In genomic region chr10:121534995-121535394, GRCm38 (mm10) we compare ENCODE assay signal across 29 mouse cellular contexts. TPM values are rescaled to one million over a fixed set of nuclear protein-coding genes. Genes with fewer than 3 reads are reported as not detected.
DNase-seq lines count a peak whose midpoint lies in the region; ATAC-seq and TF ChIP-seq lines count a peak whose summit lies in the region.
"Had no signal": no experiment of that assay in that cellular context is flagged by ENCODE, and none has a peak within 500 bp of the region (broad histone marks: within the 10 kb centered on the region; RNA-seq: fewer than 3 reads in every experiment).

No protein-coding gene starts in this region.

- peak; percentile 55; the same call in 1 of the 2 replicates for ATAC-seq in heart, embryonic 11.5 days (replicated peaks; ENCODE audit: insufficient number of reproducible peaks, low FRiP score, low TSS enrichment)
- ATAC-seq in lung, embryonic 14.5 days (ENCODE audit: insufficient read depth): peak; percentile 39; the same call in 1 of the 2 replicates
- peak; percentile 52 for ATAC-seq in G1E (ENCODE audit: extremely low read depth, insufficient number of reproducible peaks, low FRiP score, poor library complexity, severe bottlenecking)
- 0 out of 2 replicates have a peak, but pooled peaks have one; percentile 6 for ATAC-seq in granulocyte monocyte progenitor cell, adult 5-6 weeks (replicated peaks; ENCODE audit: poor library complexity, severe bottlenecking)
- ATAC-seq: forebrain, embryonic 14.5 days; inflammation-experienced regulatory T-cells, adult 6 months had no signal

- no peaks in the 10 kb centered on the region for H3K36me3 ChIP-seq in heart, embryonic 11.5 days (ENCODE audit: control insufficient read depth, insufficient read depth, low read length)
- H3K36me3 ChIP-seq in lung, embryonic 14.5 days (ENCODE audit: insufficient read depth): no peaks in the 10 kb centered on the region
- no peaks in the 10 kb centered on the region for H3K36me3 ChIP-seq in G1E (replicated peaks)
- H3K36me3 ChIP-seq: embryonic facial prominence, embryonic 15.5 days; hindbrain, embryonic 10.5 days; hindbrain, embryonic 15.5 days; neural tube, embryonic 15.5 days; stomach, embryonic 15.5 days had no signal

- DNase-seq in heart, postnatal 14 days: no peak
- no peak for DNase-seq in lung, embryonic 14.5 days
- no peak for DNase-seq in lung, postnatal 36 days
- peak; percentile 22 for DNase-seq in G1E (ENCODE audit: low spot score)
- DNase-seq in cerebellum, adult 18-20 months: no peak
- no peak for DNase-seq in gastrocnemius, postnatal 10 days
- DNase-seq: adrenal gland, postnatal 25 days; cerebellum, adult 11-12 months; cerebellum, postnatal 10 days; gastrocnemius, adult 2 months; kidney, adult 11 months; kidney, postnatal 14 days; layer of hippocampus, adult 9-11 months; lung, adult 18-20 months; lung, postnatal 14 days; midbrain, embryonic 14.5 days; retina, postnatal 1 day; right cerebral cortex, postnatal 14 days; thymus, postnatal 14 days had no signal

- H3K4me3 ChIP-seq in heart, embryonic 11.5 days (ENCODE audit: low read depth, low read length): no peak overlapping the region
- no peak overlapping the region for H3K4me3 ChIP-seq in lung, embryonic 14.5 days (ENCODE audit: low read depth, low read length)
- H3K4me3 ChIP-seq in G1E (ENCODE audit: low read depth, low read length): no peak overlapping the region; the same call in 1 of the 2 replicates
- H3K4me3 ChIP-seq: embryonic facial prominence, embryonic 15.5 days; gastrocnemius, adult 2 months; hindbrain, embryonic 10.5 days; hindbrain, embryonic 15.5 days; left cerebral cortex, adult 2 months; neural tube, embryonic 15.5 days; stomach, embryonic 15.5 days had no signal

- 0 out of 2 replicates have a peak, but pooled peaks cover 2% of the 10 kb centered on the region for H3K27me3 ChIP-seq in heart, embryonic 11.5 days (ENCODE audit: control insufficient read depth, insufficient read depth, low read length)
- H3K27me3 ChIP-seq in lung, embryonic 14.5 days (ENCODE audit: insufficient read depth, low read length): no peaks in the 10 kb centered on the region
- peaks cover 8% of the 10 kb centered on the region; the same call in 1 of the 2 replicates for H3K27me3 ChIP-seq in G1E (ENCODE audit: insufficient read depth, low read length)
- H3K27me3 ChIP-seq: embryonic facial prominence, embryonic 15.5 days; hindbrain, embryonic 15.5 days; neural tube, embryonic 15.5 days; stomach, embryonic 15.5 days had no signal

- no peak for TF ChIP-seq CTCF in lung, embryonic 14.5 days (IDR thresholded peaks at IDR 0.05; ENCODE audit: low read depth)
- no peak for TF ChIP-seq CTCF in G1E (IDR thresholded peaks at IDR 0.05; ENCODE audit: low read depth, low read length)

- peaks cover 5% of the 10 kb centered on the region; the same call in 1 of the 2 replicates for H3K4me1 ChIP-seq in heart, embryonic 11.5 days (ENCODE audit: control insufficient read depth, insufficient read depth, low read length)
- H3K4me1 ChIP-seq in lung, embryonic 14.5 days (ENCODE audit: insufficient read depth): no peaks in the 10 kb centered on the region
- peaks cover 56% of the 10 kb centered on the region for H3K4me1 ChIP-seq in G1E (ENCODE audit: insufficient read depth, low read depth, low read length)
- H3K4me1 ChIP-seq: stomach, embryonic 15.5 days had no signal

- intact Hi-C loops in heart, postnatal 14 days (cut with DNase I): no loop called here

- WGBS in heart, embryonic 11.5 days (ENCODE audit: insufficient replicate concordance): 43% methylated on average over 4 of the region's 4 CpGs
- 40% methylated on average over 4 of the region's 4 CpGs for WGBS in lung, embryonic 14.5 days

- H3K9ac ChIP-seq in heart, embryonic 11.5 days (ENCODE audit: low read depth, low read length): no peak overlapping the region
- H3K9ac ChIP-seq in lung, embryonic 14.5 days: no peak overlapping the region
- H3K9ac ChIP-seq: embryonic facial prominence, embryonic 15.5 days; hindbrain, embryonic 15.5 days; neural tube, embryonic 15.5 days; stomach, embryonic 15.5 days had no signal

- H3K4me2 ChIP-seq in heart, embryonic 11.5 days: no peak overlapping the region
- no peak overlapping the region for H3K4me2 ChIP-seq in lung, embryonic 14.5 days
- H3K4me2 ChIP-seq: embryonic facial prominence, embryonic 15.5 days; hindbrain, embryonic 15.5 days; neural tube, embryonic 15.5 days; stomach, embryonic 15.5 days had no signal

- no peak overlapping the region for H3K27ac ChIP-seq in heart, embryonic 11.5 days (ENCODE audit: low read depth, low read length)
- no peak overlapping the region for H3K27ac ChIP-seq in lung, embryonic 14.5 days (ENCODE audit: low read depth)
- H3K27ac ChIP-seq: embryonic facial prominence, embryonic 15.5 days; gastrocnemius, adult 2 months; hindbrain, embryonic 10.5 days; hindbrain, embryonic 15.5 days; left cerebral cortex, adult 2 months; neural tube, embryonic 15.5 days; stomach, embryonic 15.5 days had no signal

- H3K9me3 ChIP-seq in heart, embryonic 11.5 days (replicated peaks; ENCODE audit: control insufficient read depth, low read length): no peaks in the 10 kb centered on the region
- no peaks in the 10 kb centered on the region for H3K9me3 ChIP-seq in lung, embryonic 14.5 days (ENCODE audit: low read depth, low read length)
- peaks cover 9% of the 10 kb centered on the region for H3K9me3 ChIP-seq in G1E (replicated peaks)
- H3K9me3 ChIP-seq: embryonic facial prominence, embryonic 15.5 days; hindbrain, embryonic 10.5 days; hindbrain, embryonic 15.5 days; neural tube, embryonic 15.5 days; stomach, embryonic 15.5 days had no signal

RNA-seq across cellular contexts. Expression of gene Tbk1, which starts 51.6 kb away (rescaled TPM):
- 22.7 and 27.4 TPM in 2 replicates for polyA plus RNA-seq in heart, embryonic 11.5 days (2014; fragmentation: Nextera tagmentation; extraction: Ambion mirVana)
- total RNA-seq in heart, postnatal 14 days (2021): 10 to 100 TPM; 20.4 to 24.3 TPM
- 38.1 and 39.6 TPM in 2 replicates for polyA plus RNA-seq in lung, embryonic 14.5 days (2014; fragmentation: Nextera tagmentation; extraction: Ambion mirVana)
- total RNA-seq in G1E (2014; fragmentation: Nextera tagmentation) (79.4 and 96.3 TPM in 2 replicates), G1E (2017) (98.3 and 107 TPM in 2 replicates)
- polyA plus RNA-seq in G1E (2012): 4.1 and 6.8 TPM in 2 replicates
- total RNA-seq in granulocyte monocyte progenitor cell, adult 5-6 weeks (2014; fragmentation: Nextera tagmentation): 69.1 and 70.9 TPM in 2 replicates
- 53.0 and 67.7 TPM in 2 replicates for total RNA-seq in granulocyte monocyte progenitor cell, adult 5-6 weeks (2017)
- total RNA-seq in gastrocnemius, postnatal 10 days (2021): 10 to 100 TPM; 14.6 to 20.7 TPM

RNA-seq across cellular contexts. Expression of gene Rassf3, which starts 58.8 kb away (rescaled TPM):
- 18.3 and 23.9 TPM in 2 replicates for polyA plus RNA-seq in heart, embryonic 11.5 days (2014; fragmentation: Nextera tagmentation; extraction: Ambion mirVana)
- 100 to 1,000 TPM; 120 to 125 TPM for total RNA-seq in heart, postnatal 14 days (2021)
- 19.8 and 21.0 TPM in 2 replicates for polyA plus RNA-seq in lung, embryonic 14.5 days (2014; fragmentation: Nextera tagmentation; extraction: Ambion mirVana)
- total RNA-seq in G1E (2014; fragmentation: Nextera tagmentation) (0.58 TPM in 1 of 2 replicates, not detected in the other), G1E (2017) (0.46 and 0.66 TPM in 2 replicates)
- polyA plus RNA-seq in G1E (2012): 0.07 and 0.14 TPM in 2 replicates
- total RNA-seq in granulocyte monocyte progenitor cell, adult 5-6 weeks (2014; fragmentation: Nextera tagmentation): 22.4 and 30.6 TPM in 2 replicates
- total RNA-seq in granulocyte monocyte progenitor cell, adult 5-6 weeks (2017): 21.0 and 22.5 TPM in 2 replicates
- 10 to 100 TPM; 53.4 to 54.4 TPM for total RNA-seq in gastrocnemius, postnatal 10 days (2021)

Comparison
In these comparisons a context has a peak if more than half of its experiments do, and no peak if none do; other contexts are left out.
1. RNA of gene Rassf3, which starts 58.8 kb away (total RNA-seq): 120 to 125 TPM in heart, postnatal 14 days, 53.4 to 54.4 TPM in gastrocnemius, postnatal 10 days and 21.0 to 30.6 TPM in granulocyte monocyte progenitor cell, adult 5-6 weeks; 0.46 to 0.66 TPM in G1E; every median in the first group is over 10 times any median in the second.
2. Peak in every context shown above with its lines, with median percentiles within 50 percentile points of each other: ATAC-seq.